Mouse (Mus musculus) telencephalon, adult 2 months (tissue): ENCODE measurements around the gene Mtus2.
A peak's percentile ranks its signal among the peaks of the same experiment; 100 is the strongest.

Experiments
- DNase-seq: peaks from one replicate; pipeline ENCODE4 v3.0.0-alpha.2; 2011; ENCODE audit warnings: low read depth, low spot score

The Mtus2 gene

DNA sequence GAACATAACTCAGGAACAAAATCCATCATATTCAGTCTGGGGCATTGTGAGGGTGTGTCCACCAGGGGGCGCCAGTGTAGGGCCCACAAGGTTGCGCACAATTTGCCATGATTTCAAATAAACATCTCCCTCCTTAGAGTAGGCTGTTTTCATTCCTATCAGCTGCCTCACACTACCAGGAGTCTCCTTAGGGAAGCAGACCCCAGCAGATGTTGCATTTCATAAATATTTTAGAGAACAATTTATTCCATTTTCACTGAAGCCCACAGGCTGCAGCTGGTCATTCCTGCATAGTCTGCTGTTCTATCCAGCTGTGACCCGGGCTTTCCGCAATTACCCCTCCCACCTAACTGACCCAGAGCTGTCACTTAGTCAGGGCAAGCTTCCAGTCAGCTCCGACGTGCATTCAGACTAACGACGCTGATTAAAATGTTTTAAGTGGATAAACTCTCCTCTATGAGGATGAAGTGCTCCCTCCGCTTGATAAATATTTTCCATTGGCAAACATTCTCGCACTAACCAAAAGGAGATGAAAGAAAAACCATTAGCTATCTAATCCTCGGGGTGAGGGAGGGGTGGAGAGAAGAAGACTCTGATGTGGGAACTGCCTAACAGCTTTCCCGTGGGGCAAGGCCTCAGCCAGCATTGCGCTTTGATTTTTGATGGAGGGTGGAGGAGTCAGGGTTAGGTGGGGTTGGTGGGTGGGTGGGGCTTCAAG is 223.6 kb downstream of the Mtus2 start:
- no peak for DNase-seq

DNA sequence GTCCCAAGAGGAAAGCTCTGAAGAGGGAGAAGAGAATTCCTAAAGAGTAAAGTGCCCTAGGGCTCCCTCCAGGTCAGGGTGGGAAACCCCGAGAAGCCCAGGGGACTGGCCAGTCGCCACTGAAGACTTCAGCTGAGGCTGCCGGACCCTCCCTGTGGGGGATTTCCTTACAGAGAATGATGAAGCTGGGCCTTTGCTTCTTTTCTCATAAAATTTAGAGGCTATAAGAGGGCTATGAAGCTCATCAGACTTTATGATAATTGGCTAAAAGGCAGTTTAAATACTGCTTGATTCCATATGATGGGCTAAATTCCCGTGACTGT is 224.1 kb downstream of the Mtus2 start:
- DNase-seq = no peak

GRCm38 (mm10) chr5:148181901-148182300 is 224.8 kb downstream of the Mtus2 start:
- no peak for DNase-seq

GRCm38 (mm10) chr5:148185898-148186297 is 228.8 kb downstream of the Mtus2 start:
- no peak for DNase-seq

GRCm38 (mm10) chr5:148191416-148191815 is 234.3 kb downstream of the Mtus2 start:
- DNase-seq = no peak

GRCm38 (mm10) chr5:148211831-148212230 is 254.7 kb downstream of the Mtus2 start:
- DNase-seq = peak; percentile 65

DNA sequence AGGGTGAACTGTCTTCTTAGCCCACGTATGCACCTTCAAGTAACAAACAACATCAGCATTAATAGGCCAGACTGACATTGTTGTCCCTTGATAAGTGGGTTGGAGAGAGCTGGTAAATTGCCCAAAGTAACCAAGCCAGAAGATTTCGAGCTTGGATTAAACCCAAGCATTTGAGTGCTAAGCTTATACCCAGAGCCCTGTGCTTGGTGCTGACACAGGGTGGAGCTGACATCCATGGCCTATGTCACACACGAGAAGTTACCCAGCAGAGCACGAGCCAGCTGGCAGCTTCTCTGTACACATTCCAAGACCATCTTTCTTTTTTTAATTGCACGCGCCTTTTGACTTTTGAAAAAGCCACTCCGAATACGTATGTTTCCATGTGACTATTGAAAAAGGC is 259.7 kb downstream of the Mtus2 start:
- DNase-seq = no peak

- DNase-seq = no peak
Measured at GRCm38 (mm10) chr5:148222898-148223297, 265.8 kb downstream of the Mtus2 start.

GRCm38 (mm10) chr5:148224004-148224403 is 266.9 kb downstream of the Mtus2 start:
- no peak for DNase-seq

DNA sequence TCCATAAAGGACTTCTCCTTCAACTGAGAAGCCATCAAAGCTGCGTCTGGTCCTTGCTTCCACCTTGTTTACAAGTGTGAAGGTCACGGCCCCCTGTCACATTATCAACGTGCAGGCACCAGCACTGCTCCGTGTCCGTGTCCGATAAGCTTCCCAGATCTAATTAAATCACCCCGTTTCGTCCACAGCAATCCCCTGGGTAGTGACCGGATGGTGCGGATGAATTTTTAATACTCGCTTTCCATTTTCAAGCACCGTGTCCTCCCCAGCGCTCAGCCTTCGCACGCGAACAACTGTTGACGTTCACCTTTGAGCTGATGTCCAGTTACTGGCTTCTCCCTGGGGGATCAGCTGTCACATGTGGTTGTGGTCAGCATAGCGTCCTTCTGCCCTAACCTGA is 276.6 kb downstream of the Mtus2 start:
- DNase-seq = no peak

DNA sequence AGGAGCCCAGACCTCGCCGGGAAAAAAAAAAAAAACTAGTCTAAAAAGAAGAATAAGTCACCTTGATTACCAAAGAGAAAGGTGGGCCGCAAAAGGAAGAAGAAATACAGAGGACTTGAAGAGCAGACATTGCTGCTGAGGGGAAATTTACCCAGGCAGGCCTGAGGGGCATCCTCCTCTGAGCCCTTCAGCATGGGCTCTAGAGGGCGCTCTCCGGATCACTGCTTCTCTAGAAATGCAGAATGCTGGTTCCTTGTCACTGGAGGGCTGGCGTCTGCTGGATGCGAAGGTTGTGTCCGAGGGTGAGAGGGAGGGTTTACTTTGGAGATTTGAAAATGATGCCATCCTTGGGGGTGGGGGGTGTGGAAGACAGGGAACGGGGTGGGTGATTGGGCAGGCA is 279.5 kb downstream of the Mtus2 start:
- DNase-seq = no peak

- DNase-seq = peak; percentile 26
Measured at GRCm38 (mm10) chr5:148239067-148239466, 281.9 kb downstream of the Mtus2 start.

DNA sequence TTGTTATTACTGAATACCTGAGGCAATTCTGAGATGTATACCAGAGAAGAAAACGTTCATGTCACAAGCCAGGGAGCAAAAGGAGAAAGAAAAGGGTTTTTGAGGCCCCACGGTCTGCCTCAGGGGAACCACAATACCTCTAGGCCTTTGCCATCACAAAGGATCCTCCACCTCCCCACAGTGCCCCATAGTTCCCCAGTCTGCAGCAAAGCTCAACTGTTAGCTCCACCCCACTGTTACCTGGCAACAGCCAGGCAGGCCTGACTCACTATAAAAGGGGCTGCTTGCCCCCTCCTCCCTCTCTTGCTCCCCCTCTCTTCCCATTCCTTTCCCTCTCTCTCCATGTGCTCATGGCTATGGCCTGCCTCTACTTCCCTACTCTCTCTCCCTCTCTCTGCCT is 282.6 kb downstream of the Mtus2 start:
- no peak for DNase-seq

DNA sequence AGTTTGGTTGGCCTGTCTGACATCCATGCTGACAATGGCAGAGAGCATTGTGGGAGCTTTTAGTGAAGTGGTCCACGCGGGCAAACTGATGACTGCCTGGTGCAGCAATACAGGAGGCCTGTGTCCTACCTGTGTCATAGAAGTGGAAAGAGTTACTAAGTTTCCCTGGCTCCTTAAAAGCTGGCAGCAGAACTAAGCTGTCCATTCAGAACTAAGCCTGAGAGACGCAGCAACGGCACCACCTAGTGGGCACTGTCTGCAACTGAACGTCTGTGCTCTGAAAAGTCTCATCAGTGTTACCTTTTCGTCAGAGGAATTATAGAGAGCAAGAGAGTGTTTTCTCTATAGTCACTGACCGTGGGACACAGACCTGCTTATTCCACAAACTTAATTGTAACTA is 284.8 kb downstream of the Mtus2 start:
- DNase-seq = peak; percentile 38

GRCm38 (mm10) chr5:148244471-148244870 is 287.4 kb downstream of the Mtus2 start:
- no peak for DNase-seq

DNA sequence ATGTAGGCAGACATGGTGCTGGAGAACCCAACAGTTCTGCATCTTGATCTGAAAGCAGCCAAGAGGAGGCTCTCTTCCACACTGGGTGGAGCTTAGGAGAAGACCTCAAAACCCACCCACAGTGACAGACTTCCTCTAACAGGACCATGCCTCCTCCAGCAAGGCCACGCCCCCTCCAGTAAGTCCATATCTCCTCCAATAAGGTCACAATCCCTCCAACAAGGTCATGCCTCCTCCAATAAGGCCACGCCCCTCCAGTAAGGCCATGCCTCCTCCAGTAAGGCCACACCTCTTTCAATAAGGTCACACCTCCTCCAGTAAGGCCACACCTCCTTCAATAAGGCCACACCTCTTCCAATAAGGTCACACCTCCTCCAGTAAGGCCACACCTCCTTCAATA is 288.3 kb downstream of the Mtus2 start:
- DNase-seq = no peak

DNA sequence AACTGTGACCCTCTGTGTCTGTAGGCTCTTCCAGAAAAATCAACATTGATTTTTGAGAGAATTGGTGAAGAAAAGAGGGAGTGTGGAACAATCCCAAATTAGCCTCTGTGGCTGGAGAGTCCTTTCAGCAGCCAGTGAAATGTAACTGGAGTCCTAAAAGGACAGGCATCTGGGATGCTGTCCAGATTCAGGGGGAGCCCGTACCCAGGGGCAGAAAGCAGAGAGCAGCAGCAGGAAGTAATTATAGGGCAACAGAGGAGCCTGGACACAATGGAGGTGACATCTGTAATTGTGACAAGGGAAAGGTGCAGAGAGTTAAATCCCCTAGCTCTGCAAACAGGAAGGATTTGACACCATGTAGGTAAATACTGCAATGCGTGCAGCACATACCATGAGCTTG is 291.1 kb downstream of the Mtus2 start:
- no peak for DNase-seq

- DNase-seq = no peak
Measured at GRCm38 (mm10) chr5:148251847-148252246, 294.7 kb downstream of the Mtus2 start.

DNA sequence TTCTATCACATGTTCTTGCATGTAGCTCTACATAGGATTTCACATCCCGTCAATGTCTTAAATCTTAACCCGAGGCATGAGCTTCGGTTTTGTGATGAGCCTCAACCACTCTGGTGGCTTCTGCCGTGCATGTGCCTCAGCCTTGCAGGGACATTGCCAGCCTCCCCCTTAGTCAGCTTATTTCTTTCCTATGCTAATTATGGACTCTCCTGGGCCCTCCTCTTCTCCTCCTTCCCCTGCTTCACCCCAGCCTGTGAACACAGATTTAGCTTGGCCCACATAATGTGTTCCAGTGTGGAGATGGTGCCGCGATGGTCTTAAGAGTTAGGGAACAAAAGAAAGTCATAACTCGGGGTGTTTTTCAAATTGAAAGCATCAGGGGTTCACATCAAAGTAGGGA is 304.9 kb downstream of the Mtus2 start:
- DNase-seq = no peak

GRCm38 (mm10) chr5:148264819-148265707 is 307.9 kb downstream of the Mtus2 start:
- DNase-seq = peak; percentile 87

DNA sequence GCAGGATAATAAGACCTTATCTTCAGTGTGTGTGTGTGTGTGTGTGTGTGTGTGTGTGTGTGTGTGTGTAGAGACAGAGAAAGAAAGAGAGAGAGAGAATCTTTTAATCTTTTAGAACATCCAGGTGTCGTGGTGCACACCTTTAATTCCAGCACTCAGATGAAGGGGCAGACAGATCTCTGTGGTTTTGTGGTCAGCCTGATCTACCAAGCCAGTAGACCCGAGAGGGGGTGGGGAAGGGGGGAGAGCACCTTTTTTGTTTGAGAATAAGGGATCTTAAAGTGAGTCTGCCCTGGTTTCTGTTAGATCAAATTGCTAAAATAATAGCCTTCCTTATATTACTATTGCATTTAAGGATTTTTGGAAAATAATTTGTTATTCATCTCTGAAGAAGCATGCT is 309.7 kb downstream of the Mtus2 start:
- DNase-seq = no peak

GRCm38 (mm10) chr5:148267446-148267845 is 310.3 kb downstream of the Mtus2 start:
- DNase-seq = no peak

DNA sequence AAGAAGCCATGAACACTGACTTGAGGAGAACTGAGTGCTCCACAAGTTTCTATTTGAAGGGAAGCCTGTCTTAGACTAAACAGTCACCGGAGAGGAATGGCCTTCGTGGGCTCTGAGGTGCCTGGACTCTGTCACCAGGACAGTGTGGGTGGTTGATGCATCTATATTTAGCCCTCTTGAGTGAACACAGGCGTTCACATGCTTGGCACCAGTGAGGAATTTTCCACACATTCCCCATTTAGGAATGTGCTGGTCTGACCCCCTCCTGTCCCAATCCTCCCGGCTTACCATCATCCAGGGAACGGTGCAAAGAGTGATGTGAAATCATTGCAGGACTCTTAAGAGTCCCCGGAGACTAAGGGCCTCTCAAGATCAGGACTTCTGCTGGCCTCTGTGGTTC is 314.9 kb downstream of the Mtus2 start:
- DNase-seq = no peak
